Mouse (Mus musculus) left cerebral cortex, adult 8-10 months (tissue): Measurements from ENCODE around the gene Kcnn4. TPM values are rescaled to one million over a fixed set of nuclear protein-coding genes. Genes with fewer than 3 reads are reported as not detected.
A peak's percentile ranks its signal among the peaks of the same experiment; 100 is the strongest.

Source experiments
- DNase-seq, 2 experiments: peaks; one replicate each; pipeline ENCODE4 v3.0.0; 2022; ENCODE audit warnings: low spot score in 2 of 2
- total RNA-seq, 4 experiments: library from RNA; stranded (reverse); gene quantifications; 2 replicates each; pipeline ENCODE4 v1.2.4; 2022

Kcnn4 gene
- total RNA-seq, 4 experiments from 2014 or later: 0.50 to 1.0 (median 0.53) TPM

DNA sequence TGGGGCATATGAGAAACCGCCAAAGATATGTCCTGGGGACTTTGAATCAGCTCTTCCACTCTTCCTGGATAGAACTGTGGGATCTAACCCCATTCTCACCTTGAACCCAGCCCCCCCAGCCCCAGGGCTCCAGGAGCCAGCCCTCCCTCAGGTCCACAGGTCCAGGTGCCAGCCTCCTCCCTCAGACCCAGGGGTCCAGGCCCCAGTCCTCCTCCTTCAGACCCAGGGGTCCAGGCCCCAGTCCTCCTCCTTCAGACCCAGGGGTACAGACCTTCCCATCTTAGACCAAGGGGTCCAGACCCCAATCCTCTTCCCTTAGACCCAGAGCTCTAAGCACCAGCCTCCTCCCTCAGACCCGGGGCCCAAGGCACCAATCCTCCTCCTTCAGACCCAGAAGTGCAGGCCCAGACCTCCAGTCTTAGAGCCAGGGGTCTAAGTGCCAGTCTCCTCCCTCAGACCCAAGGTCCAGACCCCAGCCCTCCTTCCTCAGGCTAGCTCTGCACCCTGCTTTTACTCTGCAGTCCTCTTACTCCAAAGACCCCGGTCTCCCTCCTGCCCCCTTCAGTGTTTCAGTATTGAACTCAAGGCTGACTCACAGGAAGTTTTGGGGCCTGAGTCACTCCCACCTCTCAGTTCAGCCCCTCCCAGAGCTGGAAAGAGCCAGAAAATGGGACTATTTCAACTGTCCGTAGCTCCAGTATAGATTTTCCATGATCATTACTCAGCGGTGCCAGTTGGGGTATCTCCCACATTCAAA lies 4.6 kb upstream of the Kcnn4 start:
- DNase-seq: no peak

DNA sequence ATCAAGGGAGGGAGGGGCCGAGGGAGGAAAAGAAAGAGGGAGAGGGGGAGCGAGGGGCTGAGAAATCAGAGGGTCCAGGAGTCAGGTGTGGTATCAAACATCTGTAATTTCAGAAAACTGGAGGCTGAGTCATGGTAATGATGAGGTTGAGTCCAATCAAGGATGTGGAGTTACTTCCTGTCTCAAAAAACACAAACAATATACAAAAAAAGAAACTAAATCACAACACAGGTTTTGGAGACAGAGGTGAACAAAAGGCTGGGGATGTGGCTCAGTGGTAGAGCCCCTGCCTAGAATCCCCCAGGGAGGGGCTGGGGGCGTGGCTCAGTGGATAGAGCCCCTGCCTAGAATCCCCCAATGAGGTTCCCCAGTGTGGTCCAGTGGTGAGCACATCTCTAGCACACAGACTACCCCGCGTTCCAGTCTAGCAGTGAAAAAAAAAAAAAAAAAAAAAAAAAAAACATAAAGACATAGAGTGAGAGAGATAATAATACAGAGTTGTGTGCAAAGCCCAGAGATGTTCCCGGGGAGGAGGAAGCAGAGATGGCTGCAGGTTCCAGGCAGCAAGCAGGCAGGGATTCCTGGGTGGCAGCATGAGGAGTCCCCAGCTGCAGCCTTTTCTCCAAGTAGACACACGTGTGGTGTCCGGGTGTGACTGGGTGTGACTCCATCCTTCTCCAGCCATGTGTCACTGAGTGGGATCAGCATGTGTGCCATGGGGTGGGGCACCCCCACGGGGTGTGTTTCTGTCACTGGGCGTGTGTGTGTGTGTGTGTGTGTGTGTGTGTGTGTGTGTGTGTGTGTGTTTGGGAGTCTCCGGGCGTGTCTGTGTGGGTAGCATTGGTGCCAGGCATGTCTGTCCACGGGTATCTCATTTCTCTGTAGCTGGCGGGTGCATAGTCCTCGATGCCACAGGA lies 3.1 kb upstream of the Kcnn4 start:
- DNase-seq: no peak

DNA sequence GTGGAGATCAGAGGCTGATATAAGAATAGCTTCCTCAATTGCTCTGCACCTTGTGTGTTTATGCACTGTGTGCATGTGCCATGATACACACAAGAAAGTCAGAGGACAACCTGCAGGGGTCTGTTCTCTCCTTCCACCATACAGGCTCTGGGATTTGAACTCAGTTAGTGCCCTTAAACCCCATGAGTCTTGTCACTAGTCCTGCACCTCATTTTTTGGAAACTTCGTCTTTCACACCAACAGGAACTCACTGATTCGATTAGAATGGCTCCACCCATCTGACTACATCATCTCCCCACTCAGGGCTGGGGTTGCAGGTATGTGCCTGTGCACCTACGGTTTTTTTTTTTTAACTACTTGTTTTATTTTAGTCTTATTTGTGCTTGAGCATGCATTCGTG lies 1.8 kb upstream of the Kcnn4 start:
- no peak for DNase-seq

DNA sequence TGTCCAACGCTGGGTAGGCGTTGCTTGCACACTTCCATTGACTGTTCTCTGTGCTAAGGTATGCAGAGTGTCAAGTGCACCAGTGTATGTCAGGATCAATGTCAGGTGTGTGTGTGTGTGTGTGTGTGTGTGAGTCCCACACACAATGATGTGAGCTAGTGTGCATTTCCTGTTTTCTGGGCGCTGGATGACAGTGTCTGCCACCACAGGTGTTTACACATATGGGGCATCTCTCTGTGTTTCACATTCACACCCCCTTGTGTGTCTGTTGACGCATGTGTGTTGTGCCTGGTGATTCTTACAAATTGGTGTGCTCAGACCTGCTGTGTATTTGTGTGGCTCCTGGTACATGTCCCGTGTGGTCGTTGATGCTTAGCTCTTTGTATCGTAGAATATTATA lies 1.1 kb upstream of the Kcnn4 start:
- DNase-seq: no peak

DNA sequence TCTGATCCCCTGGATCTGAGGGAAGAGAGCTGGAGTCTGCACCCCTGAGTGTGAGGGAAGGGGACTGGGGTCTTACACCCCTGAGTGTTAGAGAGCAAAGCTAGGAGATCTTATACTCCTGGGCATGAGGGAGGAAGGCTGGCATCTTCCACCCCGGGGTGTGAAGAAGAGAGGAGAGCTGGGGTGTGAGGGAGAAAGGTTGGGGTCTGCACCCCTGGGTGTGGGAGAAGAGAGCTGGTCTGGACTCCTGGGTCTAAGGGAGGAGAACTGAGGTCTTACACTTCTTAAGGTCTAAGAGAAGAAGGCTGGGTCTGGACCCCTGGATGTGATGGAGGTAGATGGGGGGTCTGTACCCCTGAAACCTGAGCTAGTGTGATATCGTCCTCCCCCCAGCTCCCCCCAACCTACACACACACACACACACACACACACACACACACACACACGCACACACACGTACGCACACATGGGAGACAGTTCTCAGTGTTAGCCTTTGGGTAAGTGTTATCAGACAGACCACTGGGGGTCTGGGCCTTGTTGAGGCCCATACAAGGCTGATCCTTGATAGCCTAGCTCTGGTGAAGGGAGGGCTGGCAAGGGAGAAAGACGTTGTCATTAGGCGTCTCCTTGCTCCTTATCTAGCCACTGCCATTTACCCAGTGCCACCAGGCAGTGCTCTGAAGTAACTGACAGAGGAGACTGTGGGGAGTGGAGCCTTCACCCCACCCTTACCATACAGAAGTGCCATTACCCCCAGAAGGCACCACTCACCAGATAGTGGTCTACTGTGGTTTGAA lies 1.1 kb downstream of the Kcnn4 start:
- DNase-seq: no peak

DNA sequence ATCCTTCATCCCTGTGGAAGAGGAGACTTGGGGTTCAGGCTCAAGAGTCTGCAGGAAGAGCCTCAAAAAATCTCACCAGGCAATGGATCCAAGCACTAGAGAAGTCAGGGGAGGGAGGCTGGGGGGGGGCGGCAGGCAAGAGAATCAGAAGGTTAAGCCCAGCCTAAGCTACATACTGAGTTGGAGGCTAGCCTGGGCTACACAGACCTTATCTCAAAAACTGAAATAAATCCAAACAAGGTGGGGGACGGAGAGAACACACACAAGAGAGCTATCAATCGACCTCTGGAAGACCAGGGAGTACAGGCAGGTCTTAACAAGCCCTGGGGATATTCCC lies 1.7 kb downstream of the Kcnn4 start:
- DNase-seq: no peak

DNA sequence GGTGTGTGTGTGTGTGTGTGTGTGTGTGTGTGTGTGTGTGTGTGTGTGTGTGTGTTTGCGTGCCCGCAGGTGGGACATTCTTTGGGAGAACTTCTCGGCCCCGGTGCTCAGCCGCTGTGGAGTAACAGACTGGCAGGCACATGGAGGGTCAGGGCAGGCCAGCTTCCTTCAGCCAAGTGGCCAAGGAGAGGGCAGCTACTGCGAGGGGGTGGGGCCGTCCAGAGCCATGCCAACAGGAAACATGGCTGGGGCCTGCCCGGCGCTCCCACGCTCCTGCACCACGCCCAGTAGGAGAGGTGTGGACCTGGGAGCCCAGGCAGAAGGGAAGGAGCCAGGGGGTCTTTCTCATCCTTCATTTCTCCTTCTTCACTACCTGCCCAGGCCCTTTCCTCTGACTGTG lies 2.2 kb downstream of the Kcnn4 start:
- no peak for DNase-seq

DNA sequence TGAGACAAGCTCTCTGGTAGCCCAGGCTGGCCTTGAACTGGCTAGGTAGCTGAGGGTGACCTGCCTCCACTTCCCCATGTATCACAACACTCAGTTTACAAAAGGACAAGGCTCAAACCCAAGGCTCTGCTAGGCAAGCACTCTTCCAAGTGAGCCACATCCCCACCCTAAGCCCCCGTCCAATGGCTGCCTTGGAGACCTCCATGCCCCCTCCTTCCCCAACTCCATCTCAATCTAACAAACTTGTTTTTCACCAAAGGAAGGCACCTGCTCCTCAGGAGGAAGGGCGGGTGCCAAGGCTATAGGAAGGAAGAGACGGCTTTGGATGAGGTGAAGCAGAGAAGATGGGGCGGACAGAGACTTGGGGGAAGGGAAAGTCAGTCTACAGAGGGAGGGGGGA lies 2.7 kb downstream of the Kcnn4 start:
- no peak for DNase-seq

DNA sequence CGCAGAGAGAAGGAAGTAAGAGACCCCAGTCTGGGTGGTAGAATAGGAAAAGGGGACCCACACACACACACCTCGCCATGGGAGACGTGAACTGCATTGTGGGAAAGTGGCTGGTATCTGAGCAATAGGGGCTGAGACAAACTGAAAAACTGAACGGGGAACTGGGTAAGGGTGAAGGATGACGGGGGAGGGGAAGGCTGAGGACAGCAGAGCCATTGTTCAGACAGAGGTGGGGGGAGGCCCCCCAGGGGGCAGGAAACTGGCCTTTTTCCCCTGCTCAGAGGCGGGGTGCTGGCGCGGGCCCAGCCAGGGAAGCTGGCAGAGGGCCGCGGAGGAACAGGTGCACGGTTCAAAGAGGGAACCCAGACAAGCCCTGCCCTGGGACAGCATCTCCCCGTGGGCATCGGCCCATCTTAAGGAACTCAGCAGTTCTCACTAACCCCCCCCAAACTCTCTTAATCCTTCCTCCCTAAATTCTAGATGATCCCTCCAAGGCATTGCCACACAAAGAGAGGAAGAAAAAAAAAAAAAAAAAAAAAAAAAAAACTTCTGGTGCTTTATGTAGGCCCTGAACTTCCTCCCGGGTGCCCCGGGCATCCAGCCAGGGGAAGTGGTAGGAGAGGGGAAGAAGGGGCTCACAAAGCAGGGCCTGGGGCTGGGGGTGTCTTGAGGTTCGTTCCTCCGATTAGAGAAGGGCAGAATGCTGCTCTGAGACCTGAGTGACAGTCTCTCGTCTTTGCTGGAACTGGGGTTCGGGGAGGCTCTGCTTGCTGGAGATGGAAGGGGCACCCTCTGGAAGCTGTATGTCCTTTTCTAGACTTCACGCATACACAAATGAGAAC lies 3.7 kb downstream of the Kcnn4 start:
- no peak for DNase-seq

DNA sequence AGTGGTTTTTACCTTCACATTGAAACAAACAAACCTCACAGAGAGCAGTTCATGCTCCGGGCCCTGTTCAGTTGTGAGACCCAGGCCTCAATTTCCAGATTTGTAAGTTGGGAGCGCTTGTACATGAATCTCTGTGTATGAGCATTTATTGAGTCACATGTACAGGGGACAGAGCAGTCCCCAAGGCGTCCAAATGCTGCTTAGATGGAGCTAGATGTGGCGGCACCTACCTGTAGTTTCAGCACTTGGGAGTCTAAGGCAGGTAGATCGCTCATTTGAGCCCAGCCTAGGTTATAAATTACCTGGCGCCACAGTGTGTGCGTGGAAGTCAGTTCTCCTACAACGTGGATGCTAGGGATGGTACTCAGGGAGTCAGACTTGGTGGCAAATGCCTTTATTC lies 6.4 kb downstream of the Kcnn4 start:
- DNase-seq: no peak

DNA sequence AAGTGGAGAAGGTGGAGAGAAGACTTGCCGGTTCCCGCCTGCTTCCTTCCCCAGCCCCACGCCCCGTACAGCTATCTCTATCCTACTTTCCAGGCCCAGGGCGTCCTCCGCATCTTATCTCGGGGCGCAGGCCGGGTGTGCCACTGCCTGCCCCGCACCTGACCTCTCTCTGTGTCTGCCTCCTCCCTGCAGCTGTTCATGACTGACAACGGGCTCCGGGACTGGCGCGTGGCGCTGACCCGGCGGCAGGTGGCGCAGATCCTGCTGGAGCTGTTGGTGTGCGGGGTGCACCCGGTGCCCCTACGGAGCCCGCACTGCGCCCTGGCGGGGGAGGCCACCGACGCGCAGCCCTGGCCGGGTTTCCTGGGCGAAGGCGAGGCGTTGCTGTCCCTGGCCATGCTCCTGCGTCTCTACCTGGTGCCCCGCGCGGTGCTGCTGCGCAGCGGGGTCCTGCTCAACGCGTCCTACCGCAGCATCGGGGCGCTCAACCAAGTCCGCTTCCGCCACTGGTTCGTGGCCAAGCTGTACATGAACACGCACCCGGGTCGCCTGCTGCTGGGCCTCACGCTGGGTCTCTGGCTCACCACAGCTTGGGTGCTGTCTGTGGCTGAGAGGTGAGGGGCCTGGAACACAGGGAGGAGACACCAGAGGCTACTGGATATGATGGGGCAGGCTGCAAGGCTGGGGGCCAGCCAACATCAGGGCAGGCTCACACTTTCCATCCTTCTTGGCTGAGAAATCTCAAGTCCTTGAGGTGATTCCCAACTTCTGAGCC lies 7.2 kb downstream of the Kcnn4 start:
- DNase-seq: no peak

DNA sequence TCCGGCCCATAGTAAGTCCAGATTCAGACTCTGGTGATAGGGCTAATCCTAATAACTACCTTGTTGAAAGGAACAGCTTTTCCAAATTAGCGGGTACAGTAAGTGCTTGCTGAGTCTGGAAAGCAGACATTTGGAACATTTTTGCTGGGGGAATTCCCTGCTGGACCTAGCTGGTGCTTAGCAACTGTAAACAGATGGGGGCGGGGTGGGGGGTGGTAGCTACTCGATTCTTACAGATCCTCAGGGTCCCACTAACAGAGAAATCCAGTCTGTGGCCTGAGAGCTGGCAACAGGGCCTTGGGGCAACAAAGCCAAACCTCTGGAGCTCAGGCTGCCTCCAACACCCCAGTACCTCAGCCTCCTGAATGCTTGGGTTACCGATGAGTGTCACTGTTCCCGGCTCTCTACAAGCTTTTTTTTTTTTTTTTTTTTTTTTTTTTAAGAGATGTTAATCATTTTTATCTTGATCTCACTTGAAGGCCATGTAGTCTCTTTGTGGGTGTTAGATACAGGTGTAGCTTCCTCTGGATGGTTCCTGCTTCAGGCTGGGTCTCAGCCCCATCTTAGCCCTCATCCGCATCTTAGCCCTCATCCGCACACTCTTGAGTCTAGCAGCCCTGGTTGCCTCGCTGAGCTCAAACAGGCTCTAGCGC lies 8.1 kb downstream of the Kcnn4 start:
- no peak for DNase-seq

DNA sequence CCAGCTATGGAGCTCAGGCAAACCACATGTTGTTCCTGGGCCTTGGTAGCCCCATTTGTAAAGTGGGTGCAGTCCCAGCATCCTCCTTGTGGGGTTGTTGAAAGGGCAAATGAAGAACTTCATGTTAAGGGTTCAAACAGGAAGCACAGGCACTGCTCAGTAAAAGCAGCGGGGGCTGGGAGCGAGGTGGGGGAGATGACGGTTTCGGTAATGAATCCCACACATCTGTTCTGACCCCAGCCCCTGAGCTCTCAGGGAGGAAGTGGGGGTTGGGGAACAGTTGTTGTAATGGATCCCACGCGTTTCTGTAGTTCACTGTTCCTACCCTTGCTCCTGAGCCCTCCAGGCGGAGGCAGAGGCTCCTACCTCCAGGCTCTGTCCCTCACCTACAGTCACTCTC lies 9.9 kb downstream of the Kcnn4 start:
- DNase-seq: no peak

DNA sequence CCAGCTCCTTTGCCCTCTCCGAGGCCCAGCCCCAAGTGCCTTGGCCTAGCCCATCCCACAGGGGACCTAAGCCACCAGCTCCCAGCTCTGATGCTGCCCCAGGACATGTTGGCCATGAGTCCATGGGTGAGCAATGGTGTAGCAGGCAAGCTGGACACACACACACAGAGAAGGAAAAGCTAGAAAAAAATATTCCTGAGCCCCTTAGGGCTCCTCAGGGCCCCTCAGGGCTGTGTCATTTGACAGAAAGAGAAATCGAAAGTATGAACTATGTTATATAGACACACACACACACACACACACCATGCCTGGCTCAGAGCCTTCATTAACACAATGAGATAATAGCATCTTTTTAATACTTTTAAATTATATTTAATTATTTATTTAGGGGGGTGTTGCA lies 10.3 kb downstream of the Kcnn4 start:
- no peak for DNase-seq

DNA sequence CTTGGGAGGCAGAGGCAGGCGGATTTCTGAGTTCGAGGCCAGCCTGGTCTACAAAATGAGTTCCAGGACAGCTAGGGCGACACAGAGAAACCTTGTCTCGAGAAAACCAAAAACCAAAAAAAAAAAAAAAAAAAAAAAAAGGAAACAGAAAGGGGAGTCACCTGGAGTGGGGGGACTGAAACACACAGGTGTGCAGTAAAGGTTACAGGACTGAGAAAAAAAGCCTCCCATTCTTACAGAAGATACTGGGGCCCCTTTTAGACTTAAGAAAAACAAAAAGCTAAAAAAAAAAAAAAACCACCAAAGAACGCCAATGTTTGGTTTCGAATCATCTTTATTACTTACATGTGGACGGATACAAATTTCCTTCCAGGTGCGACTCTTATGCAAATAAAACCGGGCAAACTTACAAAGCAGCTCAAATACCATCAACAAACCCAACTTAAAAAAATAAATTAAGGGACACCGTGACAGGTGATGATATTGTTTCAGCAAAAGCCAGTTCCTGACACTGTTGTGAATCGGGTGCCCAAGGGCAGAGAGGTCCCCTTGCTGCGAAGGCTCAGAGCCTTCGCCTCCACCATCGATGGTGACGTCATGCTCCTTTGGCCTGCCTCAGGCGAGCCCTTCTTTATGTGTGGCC lies 12.8 kb downstream of the Kcnn4 start:
- no peak for DNase-seq

DNA sequence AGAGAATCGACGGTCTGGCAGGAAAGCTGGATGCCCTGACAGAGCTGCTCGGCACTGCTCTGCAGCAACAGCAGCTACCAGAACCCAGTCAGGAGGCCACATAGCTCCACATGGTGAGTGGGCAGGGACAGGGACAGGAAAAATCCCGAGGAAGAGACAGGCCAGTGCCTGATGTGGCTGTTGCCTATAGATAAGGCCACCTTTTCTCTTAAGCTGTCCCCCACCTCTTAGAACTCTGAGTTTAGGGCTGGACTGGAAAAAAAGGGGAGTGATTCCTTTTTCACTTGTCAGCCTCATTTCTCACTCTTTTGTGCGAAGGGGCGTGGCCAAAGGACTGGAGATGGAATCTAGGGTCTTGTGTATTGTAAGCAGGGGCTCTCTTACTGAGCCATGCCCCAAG lies 14.0 kb downstream of the Kcnn4 start:
- no peak for DNase-seq

DNA sequence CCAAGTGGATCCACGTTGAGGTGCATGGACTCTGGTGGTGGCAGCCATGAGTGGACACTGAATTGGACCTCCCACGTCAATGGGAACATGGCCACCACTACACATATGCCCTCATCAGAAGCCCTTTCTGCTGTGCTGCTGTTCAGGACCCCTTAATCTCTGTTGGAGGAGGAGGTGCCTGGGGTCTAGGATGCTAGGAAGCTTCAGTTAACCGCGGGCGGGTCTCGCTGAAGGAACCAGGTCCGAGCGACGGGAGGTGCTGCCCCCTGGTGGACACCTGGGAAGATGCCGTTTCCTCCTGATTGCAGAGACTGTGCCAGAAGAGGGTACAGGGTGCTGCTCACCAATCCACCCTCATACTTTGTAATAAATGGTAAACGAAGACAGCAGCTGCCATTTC lies 14.8 kb downstream of the Kcnn4 start:
- DNase-seq: peak in 1 of 2 experiments; percentile 52

DNA sequence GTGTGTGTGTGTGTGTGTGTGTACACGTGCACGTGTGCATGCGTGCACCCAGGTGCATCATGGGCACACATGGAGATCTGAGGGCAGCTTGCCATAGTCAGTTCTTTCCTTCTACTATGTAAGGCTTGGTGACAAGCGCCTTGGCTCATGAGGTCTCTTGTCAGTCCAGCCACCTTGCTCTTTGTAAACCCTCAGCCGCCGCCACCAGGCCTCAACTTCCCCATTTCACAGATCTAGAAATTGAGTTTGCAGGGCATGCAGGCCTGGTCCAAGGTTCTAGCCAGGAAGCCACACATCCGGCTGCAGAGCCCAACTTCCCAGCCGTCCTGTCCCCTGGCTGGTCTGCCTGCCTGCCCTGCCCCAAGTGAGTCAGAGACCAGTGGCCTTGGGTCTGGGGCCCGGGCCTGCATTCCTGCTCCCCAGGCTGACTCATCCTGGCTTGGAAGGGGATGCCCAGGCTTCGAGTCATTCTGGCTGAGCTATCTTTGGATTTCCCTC lies 17.0 kb downstream of the Kcnn4 start:
- DNase-seq: no peak

DNA sequence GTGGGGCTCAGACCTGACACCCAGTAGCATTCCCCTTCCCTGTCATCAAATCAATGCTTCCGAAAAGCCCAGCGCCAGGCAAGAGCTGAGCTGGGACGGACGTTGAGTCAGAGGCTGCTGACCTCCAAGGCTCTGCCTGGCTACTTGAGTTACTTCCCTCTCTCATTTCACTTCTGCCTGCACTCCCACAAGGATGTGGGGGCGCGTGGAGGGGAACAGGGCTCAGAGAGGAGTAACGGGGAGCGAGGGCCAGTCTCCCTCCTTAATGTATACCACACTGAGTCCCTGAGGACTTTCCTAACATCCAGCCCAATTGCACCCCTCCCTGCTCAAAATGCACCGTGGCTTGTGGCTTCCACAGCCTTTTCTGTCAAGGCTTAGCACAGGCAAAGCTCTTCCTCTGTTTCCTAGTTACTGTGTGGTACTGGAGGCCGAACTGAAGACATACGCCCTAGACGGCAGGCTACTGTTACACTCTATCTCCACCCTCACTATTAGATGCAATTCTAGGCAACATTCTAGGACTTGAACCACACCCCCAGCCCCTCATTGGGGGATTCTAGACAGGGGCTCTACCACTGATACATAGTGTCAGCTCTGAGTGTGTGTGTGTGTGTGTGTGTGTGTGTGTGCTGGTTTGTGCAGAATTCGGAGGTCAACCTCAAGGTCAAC lies 19.6 kb downstream of the Kcnn4 start:
- DNase-seq: no peak
